Mouse (Mus musculus) embryonic fibroblast, embryonic 13.5 days (primary cell): Measurements from ENCODE around the gene Polrmt.

Experiments used
- CTCF ChIP-seq: IDR thresholded peaks from 2 replicates; pipeline ENCODE4 v1.5.1; 2011; ENCODE audit warnings: mild to moderate bottlenecking, control low read depth, low read length, moderate library complexity, borderline replicate concordance; ENCODE audit not compliant: insufficient read depth
- POLR2A ChIP-seq: IDR thresholded peaks from 2 replicates; pipeline ENCODE4 v1.6.1; 2011; ENCODE audit warnings: low read depth, mild to moderate bottlenecking, control low read depth, low read length, moderate library complexity

- peak; percentile 82 for TF ChIP-seq CTCF
- TF ChIP-seq POLR2A = no peak
Observed at GRCm38 (mm10) chr10:79779784-79780663, 33.6 kb upstream of the Polrmt start.
